Mouse (Mus musculus) liver, embryonic 15.5 days (tissue): Measurements from ENCODE around the gene P2rx1. TPM values are rescaled to one million over a fixed set of nuclear protein-coding genes. Genes with fewer than 3 reads are reported as not detected.

Experiments used
- ATAC-seq: fragments of 200-750 bp; cut with Nextera tagmentation; 2 replicates; pipeline ENCODE4 v1.8.0; 2017; ENCODE audit warnings: moderate number of reproducible peaks, mild to moderate bottlenecking, moderate library complexity; ENCODE audit not compliant: insufficient read depth
- H3K27ac ChIP-seq: fragments of 300-500 bp; sonication (generic); replicated peaks from 2 replicates; pipeline ENCODE4 v1.5.1; 2015; ENCODE audit warnings: mild to moderate bottlenecking, inconsistent platforms
- H3K27me3 ChIP-seq: fragments of 300-500 bp; sonication (generic); 2 replicates; pipeline ENCODE4 v1.6.1; 2015; ENCODE audit warnings: mild to moderate bottlenecking, inconsistent platforms
- H3K36me3 ChIP-seq: fragments of 300-500 bp; sonication (generic); replicated peaks from 2 replicates; pipeline ENCODE4 v1.6.1; 2015; ENCODE audit warnings: moderate library complexity, mild to moderate bottlenecking, inconsistent platforms
- H3K4me1 ChIP-seq: fragments of 300-500 bp; sonication (generic); replicated peaks from 2 replicates; pipeline ENCODE4 v1.6.1; 2015; ENCODE audit warnings: inconsistent platforms
- H3K4me2 ChIP-seq: fragments of 300-500 bp; sonication (generic); 2 replicates; pipeline ENCODE4 v1.6.1; 2015; ENCODE audit warnings: moderate library complexity, mild to moderate bottlenecking, inconsistent platforms
- H3K4me3 ChIP-seq: fragments of 300-500 bp; sonication (generic); replicated peaks from 2 replicates; pipeline ENCODE4 v1.5.1; 2015; ENCODE audit warnings: mild to moderate bottlenecking, inconsistent platforms
- H3K9ac ChIP-seq: fragments of 300-500 bp; sonication (generic); 2 replicates; pipeline ENCODE4 v1.6.1; 2015; ENCODE audit warnings: moderate library complexity, mild to moderate bottlenecking, inconsistent platforms
- H3K9me3 ChIP-seq: fragments of 300-500 bp; sonication (generic); replicated peaks from 2 replicates; pipeline ENCODE4 v1.6.1; 2016; ENCODE audit warnings: inconsistent platforms
- WGBS: fragments of 180-500 bp; shearing (Covaris S2); methylation state at CpG from one replicate; pipeline ENCODE4 v1.1.7; 2015; ENCODE audit warnings: mixed read lengths; ENCODE audit not compliant: insufficient replicate concordance; 5-methylcytosine and 5-hydroxymethylcytosine counted together
- microRNA-seq: library from miRNA; unstranded; fragments of <30 nt; microRNA quantifications from one replicate; pipeline ENCODE4, GENCODE M21; 2016
- polyA plus RNA-seq: library from polyadenylated mRNA; unstranded; fragments of >200 nt; fragmentation: Nextera tagmentation; extraction: Ambion mirVana; gene quantifications from 2 replicates; pipeline ENCODE4 v1.2.1, GENCODE M21; 2015

Gene P2rx1
- polyA plus RNA-seq, 1 experiment from 2014 or later = 6.6 TPM

- peak; percentile 96 for ATAC-seq
- no peaks in the 10 kb centered on the region for H3K27me3 ChIP-seq
Measured at GRCm38 (mm10) chr11:73047542-73047996, 48.7 kb downstream of the P2rx1 start, which contains the start of gene Ncbp3. Gene Ncbp3, plus strand, starts transcription at chr11:73047783.

GRCm38 (mm10) chr11:73048030-73048876, 49.4 kb downstream of the P2rx1 start:
- ATAC-seq = peak; percentile 74
- Histone ChIP-seq H3K4me3 (peak overlapping the region; percentile 95), H3K36me3 (peaks cover 34% of the 10 kb centered on the region), H3K4me1 (peaks cover 20% of the 10 kb centered on the region), H3K9ac (peak overlapping the region; percentile 93), H3K9me3 (no peaks in the 10 kb centered on the region), H3K27ac (peak overlapping the region; percentile 89), H3K4me2 (peak overlapping the region; percentile 80), H3K27me3 (no peaks in the 10 kb centered on the region)
- WGBS = 2% methylated on average over 55 of the region's 55 CpGs

More at GRCm38 (mm10) chr11:73047542-73047996, 48.7 kb downstream of the P2rx1 start, which contains the start of gene Ncbp3:
- Histone ChIP-seq H3K9ac (peak within 1 kb of the TSS; percentile 93), H3K36me3 (peaks cover 28% of the 10 kb centered on the region), H3K4me2 (peak within 1 kb of the TSS; percentile 80), H3K27ac (peak within 1 kb of the TSS; percentile 89), H3K4me1 (peaks cover 20% of the 10 kb centered on the region), H3K9me3 (no peaks in the 10 kb centered on the region), H3K4me3 (peak within 1 kb of the TSS; percentile 95)
- under 1% methylated on average over 39 of the region's 39 CpGs for WGBS

GRCm38 (mm10) chr11:73049335-73049734, 50.4 kb downstream of the P2rx1 start:
- Histone ChIP-seq H3K36me3 (peaks cover 45% of the 10 kb centered on the region), H3K4me1 (peaks cover 20% of the 10 kb centered on the region), H3K27me3 (no peaks in the 10 kb centered on the region), H3K4me2 (peak overlapping the region; percentile 80), H3K27ac (peak overlapping the region; percentile 89), H3K4me3 (peak overlapping the region; percentile 95), H3K9ac (peak overlapping the region; percentile 93), H3K9me3 (no peaks in the 10 kb centered on the region)
- no peak for ATAC-seq
- WGBS = 8% methylated on average over 4 of the region's 4 CpGs

- Histone ChIP-seq H3K9ac (no peak overlapping the region), H3K36me3 (peaks cover 77% of the 10 kb centered on the region), H3K27ac (no peak overlapping the region), H3K4me1 (peaks cover 26% of the 10 kb centered on the region), H3K9me3 (no peaks in the 10 kb centered on the region), H3K4me2 (no peak overlapping the region), H3K4me3 (no peak overlapping the region), H3K27me3 (no peaks in the 10 kb centered on the region)
- no peak for ATAC-seq
- WGBS = 53% methylated on average over 1 of the region's 1 CpGs
Measured at GRCm38 (mm10) chr11:73052795-73053194, 53.9 kb downstream of the P2rx1 start.

GRCm38 (mm10) chr11:73057701-73058100, 58.8 kb downstream of the P2rx1 start:
- Histone ChIP-seq H3K27me3 (no peaks in the 10 kb centered on the region), H3K4me1 (peaks cover 15% of the 10 kb centered on the region), H3K27ac (no peak overlapping the region), H3K9ac (no peak overlapping the region), H3K9me3 (no peaks in the 10 kb centered on the region), H3K4me3 (no peak overlapping the region), H3K36me3 (peaks cover 78% of the 10 kb centered on the region), H3K4me2 (no peak overlapping the region)
- no peak for ATAC-seq
- WGBS = 36% methylated on average over 5 of the region's 5 CpGs

GRCm38 (mm10) chr11:73059630-73060029, 60.7 kb downstream of the P2rx1 start:
- peaks cover 15% of the 10 kb centered on the region for H3K4me1 ChIP-seq
- H3K27me3 ChIP-seq = no peaks in the 10 kb centered on the region
- no peak for ATAC-seq
- peaks cover 67% of the 10 kb centered on the region for H3K36me3 ChIP-seq
- no peaks in the 10 kb centered on the region for H3K9me3 ChIP-seq
- H3K4me3 ChIP-seq = no peak overlapping the region
- H3K9ac ChIP-seq = no peak overlapping the region
- H3K4me2 ChIP-seq = no peak overlapping the region
- no peak overlapping the region for H3K27ac ChIP-seq
- 82% methylated on average over 3 of the region's 3 CpGs for WGBS

- ATAC-seq = no peak
- peaks cover 58% of the 10 kb centered on the region for H3K36me3 ChIP-seq
- H3K27me3 ChIP-seq = no peaks in the 10 kb centered on the region
- peaks cover 15% of the 10 kb centered on the region for H3K4me1 ChIP-seq
- no peak overlapping the region for H3K4me3 ChIP-seq
- no peak overlapping the region for H3K27ac ChIP-seq
- no peaks in the 10 kb centered on the region for H3K9me3 ChIP-seq
- WGBS = 82% methylated on average over 3 of the region's 3 CpGs
- no peak overlapping the region for H3K4me2 ChIP-seq
- H3K9ac ChIP-seq = no peak overlapping the region
Measured at GRCm38 (mm10) chr11:73061413-73061812, 62.5 kb downstream of the P2rx1 start.

Small RNAs within 50 kb of the gene (microRNA-seq; reads per million reads assigned to microRNA genes)
- not detected for gene Gm44467

Other genes starting within 250 kb of the P2rx1 start
- gene Cyb5d2, start 203.0 kb upstream of the P2rx1 start, polyA plus RNA-seq = 3.9 and 4.5 TPM in 2 replicates
- gene Zzef1, start 202.9 kb upstream of the P2rx1 start, polyA plus RNA-seq = 3.7 and 4.2 TPM in 2 replicates
- 10.6 and 12.8 TPM in 2 replicates for gene Atp2a3, start 37.9 kb upstream of the P2rx1 start, polyA plus RNA-seq
- 0.73 and 0.81 TPM in 2 replicates for gene Camkk1, start 19.9 kb downstream of the P2rx1 start, polyA plus RNA-seq
- 3.9 and 4.2 TPM in 2 replicates for gene Ncbp3, start 48.7 kb downstream of the P2rx1 start, polyA plus RNA-seq
- 0.16 and 0.17 TPM in 2 replicates for gene Itgae, start 91.5 kb downstream of the P2rx1 start, polyA plus RNA-seq
- 11.8 and 12.8 TPM in 2 replicates for gene Haspin, start 139.2 kb downstream of the P2rx1 start, polyA plus RNA-seq
- gene P2rx5, start 161.3 kb downstream of the P2rx1 start, polyA plus RNA-seq = 0.15 and 0.20 TPM in 2 replicates
- gene Emc6, start 177.9 kb downstream of the P2rx1 start, polyA plus RNA-seq = 73.0 and 73.6 TPM in 2 replicates
- 29.6 and 32.7 TPM in 2 replicates for gene Tax1bp3, start 178.0 kb downstream of the P2rx1 start, polyA plus RNA-seq
- 7.1 and 7.8 TPM in 2 replicates for gene Ctns, start 199.9 kb downstream of the P2rx1 start, polyA plus RNA-seq
- gene Shpk, start 200.4 kb downstream of the P2rx1 start, polyA plus RNA-seq = 2.8 and 3.0 TPM in 2 replicates
- gene Trpv1, start 235.2 kb downstream of the P2rx1 start, polyA plus RNA-seq = 0.23 and 0.35 TPM in 2 replicates